Mouse (Mus musculus) forebrain, embryonic 16.5 days (tissue): ENCODE results near the gene Ms4a6d. TPM values are rescaled to one million over a fixed set of nuclear protein-coding genes. Genes with fewer than 3 reads are reported as not detected.
"Not testable (repeated sequence)": the region's sequence is repeated elsewhere in the genome, so short reads cannot be mapped to it uniquely, and the experiment has no call there.

Experiments
- ATAC-seq: fragments of 200-750 bp; cut with Nextera tagmentation; 2 replicates; pipeline ENCODE4 v1.8.0; 2017; ENCODE audit warnings: mild to moderate bottlenecking, moderate library complexity
- H3K27ac ChIP-seq: fragments of 300-500 bp; sonication (generic); 2 replicates; pipeline ENCODE4 v1.5.1; 2014; ENCODE audit warnings: low read length, control low read depth
- H3K27me3 ChIP-seq: fragments of 300-500 bp; sonication (generic); replicated peaks from 2 replicates; pipeline ENCODE4 v1.6.1; 2014; ENCODE audit warnings: low read length; ENCODE audit not compliant: control insufficient read depth, insufficient read depth
- H3K36me3 ChIP-seq: fragments of 300-500 bp; sonication (generic); 2 replicates; pipeline ENCODE4 v1.6.1; 2014; ENCODE audit not compliant: control insufficient read depth, insufficient read depth
- H3K4me1 ChIP-seq: fragments of 300-500 bp; sonication (generic); replicated peaks from 2 replicates; pipeline ENCODE4 v1.6.1; 2014; ENCODE audit warnings: low read length; ENCODE audit not compliant: control insufficient read depth, insufficient read depth
- H3K4me2 ChIP-seq: fragments of 300-500 bp; sonication (generic); 2 replicates; pipeline ENCODE4 v1.6.1; 2014; ENCODE audit warnings: mild to moderate bottlenecking, low read length, control low read depth
- H3K4me3 ChIP-seq: fragments of 300-500 bp; sonication (generic); replicated peaks from 2 replicates; pipeline ENCODE4 v1.5.1; 2014; ENCODE audit warnings: mild to moderate bottlenecking, low read length, control low read depth
- H3K9ac ChIP-seq: fragments of 300-500 bp; sonication (generic); replicated peaks from 2 replicates; pipeline ENCODE4 v1.6.1; 2014; ENCODE audit warnings: low read depth, low read length, control low read depth
- H3K9me3 ChIP-seq: fragments of 300-500 bp; sonication (generic); 2 replicates; pipeline ENCODE4 v1.6.1; 2016; ENCODE audit warnings: low read length; ENCODE audit not compliant: control insufficient read depth
- WGBS: fragments of 180-500 bp; shearing (Covaris S2); extraction: QIAGEN DNeasy Blood & Tissue Kit; methylation state at CpG from one replicate; pipeline ENCODE4 v1.1.7; 2014; 5-methylcytosine and 5-hydroxymethylcytosine counted together
- polyA plus RNA-seq: library from polyadenylated mRNA; unstranded; fragments of >200 nt; fragmentation: Nextera tagmentation; extraction: Ambion mirVana; gene quantifications from 2 replicates; pipeline ENCODE4 v1.2.1, GENCODE M21; 2015

Gene Ms4a6d
- polyA plus RNA-seq, 1 experiment from 2014 or later: 1.4 TPM

- H3K4me1 ChIP-seq: no peaks in the 10 kb centered on the region
- no peak overlapping the region for H3K27ac ChIP-seq
- no peak overlapping the region for H3K9ac ChIP-seq
- H3K4me3 ChIP-seq: no peak overlapping the region
- no peak overlapping the region for H3K4me2 ChIP-seq
- no peaks in the 10 kb centered on the region for H3K36me3 ChIP-seq
- no peaks in the 10 kb centered on the region for H3K27me3 ChIP-seq
- H3K9me3 ChIP-seq: no peaks in the 10 kb centered on the region
- 74% methylated on average over 2 of the region's 2 CpGs for WGBS
- ATAC-seq: no peak
These were observed 14.7 kb downstream of the Ms4a6d start for GRCm38 (mm10) chr19:11589891-11590449.

GRCm38 (mm10) chr19:11589205-11589604 lies 15.4 kb downstream of the Ms4a6d start:
- H3K9me3 ChIP-seq: no peaks in the 10 kb centered on the region
- WGBS: 64% methylated on average over 4 of the region's 4 CpGs
- H3K4me1 ChIP-seq: no peaks in the 10 kb centered on the region
- H3K36me3 ChIP-seq: no peaks in the 10 kb centered on the region
- no peak overlapping the region for H3K4me3 ChIP-seq
- H3K27me3 ChIP-seq: no peaks in the 10 kb centered on the region
- ATAC-seq: no peak
- H3K27ac ChIP-seq: no peak overlapping the region
- H3K4me2 ChIP-seq: no peak overlapping the region
- no peak overlapping the region for H3K9ac ChIP-seq

GRCm38 (mm10) chr19:11574965-11575364 lies 29.7 kb downstream of the Ms4a6d start:
- Histone ChIP-seq H3K27me3 (no peaks in the 10 kb centered on the region), H3K4me1 (no peaks in the 10 kb centered on the region), H3K9me3 (no peaks in the 10 kb centered on the region), H3K9ac (no peak overlapping the region), H3K27ac (no peak overlapping the region), H3K4me2 (no peak overlapping the region), H3K4me3 (no peak overlapping the region), H3K36me3 (no peaks in the 10 kb centered on the region)
- WGBS: 84% methylated on average over 8 of the region's 8 CpGs
- ATAC-seq: peak; percentile 43; the same call in 1 of the 2 replicates

- H3K9ac ChIP-seq, H3K4me2 ChIP-seq, H3K9me3 ChIP-seq, ATAC-seq, H3K27me3 ChIP-seq, H3K4me1 ChIP-seq, H3K36me3 ChIP-seq, H3K27ac ChIP-seq, H3K4me3 ChIP-seq: not testable (repeated sequence)
These were observed 45.1 kb downstream of the Ms4a6d start for GRCm38 (mm10) chr19:11559560-11559959.

- H3K27ac ChIP-seq: no peak overlapping the region
- H3K9ac ChIP-seq: no peak overlapping the region
- no peaks in the 10 kb centered on the region for H3K36me3 ChIP-seq
- 87% methylated on average over 5 of the region's 5 CpGs for WGBS
- H3K9me3 ChIP-seq: no peaks in the 10 kb centered on the region
- H3K4me3 ChIP-seq: no peak overlapping the region
- H3K4me1 ChIP-seq: no peaks in the 10 kb centered on the region
- no peak for ATAC-seq
- H3K27me3 ChIP-seq: no peaks in the 10 kb centered on the region
- H3K4me2 ChIP-seq: no peak overlapping the region
These were observed 49.9 kb downstream of the Ms4a6d start for GRCm38 (mm10) chr19:11554726-11555125.

GRCm38 (mm10) chr19:11547911-11548310 lies 56.7 kb downstream of the Ms4a6d start:
- H3K27me3 ChIP-seq: no peaks in the 10 kb centered on the region
- no peaks in the 10 kb centered on the region for H3K9me3 ChIP-seq
- H3K36me3 ChIP-seq: no peaks in the 10 kb centered on the region
- no peak overlapping the region for H3K9ac ChIP-seq
- H3K4me3 ChIP-seq: no peak overlapping the region
- no peaks in the 10 kb centered on the region for H3K4me1 ChIP-seq
- ATAC-seq: no peak
- H3K4me2 ChIP-seq: no peak overlapping the region
- no peak overlapping the region for H3K27ac ChIP-seq

- not testable (repeated sequence) for H3K4me3 ChIP-seq, H3K27ac ChIP-seq, ATAC-seq, H3K9me3 ChIP-seq, H3K36me3 ChIP-seq, H3K4me1 ChIP-seq, H3K9ac ChIP-seq, H3K27me3 ChIP-seq, H3K4me2 ChIP-seq
- WGBS: 81% methylated on average over 2 of the region's 2 CpGs
These were observed 60.3 kb downstream of the Ms4a6d start for GRCm38 (mm10) chr19:11544383-11544782.

- not testable (repeated sequence) for H3K27me3 ChIP-seq, H3K4me1 ChIP-seq, H3K4me2 ChIP-seq, H3K9ac ChIP-seq, ATAC-seq, H3K9me3 ChIP-seq, H3K4me3 ChIP-seq, H3K27ac ChIP-seq, H3K36me3 ChIP-seq
- WGBS: 90% methylated on average over 1 of the region's 1 CpGs
These were observed 64.4 kb downstream of the Ms4a6d start for GRCm38 (mm10) chr19:11540166-11540821.

GRCm38 (mm10) chr19:11537336-11537735 lies 67.3 kb downstream of the Ms4a6d start:
- no peaks in the 10 kb centered on the region for H3K27me3 ChIP-seq
- no peak for ATAC-seq
- H3K36me3 ChIP-seq: no peaks in the 10 kb centered on the region
- 18% methylated on average over 2 of the region's 2 CpGs for WGBS
- no peaks in the 10 kb centered on the region for H3K4me1 ChIP-seq
- H3K27ac ChIP-seq: no peak overlapping the region
- no peak overlapping the region for H3K4me2 ChIP-seq
- no peak overlapping the region for H3K4me3 ChIP-seq
- H3K9ac ChIP-seq: no peak overlapping the region
- H3K9me3 ChIP-seq: no peaks in the 10 kb centered on the region
